Mouse (Mus musculus): ENCODE results near the gene Mcm3ap. TPM values are rescaled to one million over a fixed set of nuclear protein-coding genes. Genes with fewer than 3 reads are reported as not detected.
A peak's percentile ranks its signal among the peaks of the same experiment; 100 is the strongest.

Gene Mcm3ap
- total and polyA plus RNA-seq, 3 experiments = 34.2 to 65.9 (median 35.4) TPM

- Histone ChIP-seq H3K4me3 (ENCODE audit: low read depth, low read length) (no peak overlapping the region; the same call in 1 of the 2 replicates), H3K27me3 (ENCODE audit: insufficient read depth, low read length) (no peaks in the 10 kb centered on the region), H3K36me3 (replicated peaks) (peaks cover 92% of the 10 kb centered on the region), H3K4me1 (ENCODE audit: insufficient read depth, low read depth, low read length) (peaks cover 63% of the 10 kb centered on the region), H3K9me3 (replicated peaks) (no peaks in the 10 kb centered on the region)
- TF ChIP-seq GATA1 (IDR thresholded peaks at IDR 0.05; ENCODE audit: borderline replicate concordance, low read length) (no peak), TAL1 (conservative IDR thresholded peaks at IDR 0.05; ENCODE audit: low read depth, low read length) (peak; percentile 57)
- ATAC-seq (ENCODE audit: extremely low read depth, insufficient number of reproducible peaks, low FRiP score, poor library complexity, severe bottlenecking) (peak; percentile 86), DNase-seq (ENCODE audit: low spot score) (peak; percentile 67)
Observed at GRCm38 (mm10) chr10:76488265-76488664, 19.5 kb downstream of the Mcm3ap start.

- Histone ChIP-seq H3K4me3 (ENCODE audit: low read depth, low read length) (no peak overlapping the region), H3K4me1 (ENCODE audit: insufficient read depth, low read depth, low read length) (peaks cover 72% of the 10 kb centered on the region), H3K36me3 (replicated peaks) (peaks cover 92% of the 10 kb centered on the region), H3K27me3 (ENCODE audit: insufficient read depth, low read length) (no peaks in the 10 kb centered on the region), H3K9me3 (replicated peaks) (no peaks in the 10 kb centered on the region)
- ATAC-seq (ENCODE audit: extremely low read depth, insufficient number of reproducible peaks, low FRiP score, poor library complexity, severe bottlenecking) (no peak), DNase-seq (ENCODE audit: low spot score) (no peak)
- TF ChIP-seq POLR2AphosphoS5 (IDR thresholded peaks at IDR 0.05; ENCODE audit: insufficient replicate concordance, low read depth, low read length) = no peak
- no peak for TF ChIP-seq CTCF (IDR thresholded peaks at IDR 0.05; ENCODE audit: low read depth, low read length)
- TF ChIP-seq GATA1 (IDR thresholded peaks at IDR 0.05; ENCODE audit: borderline replicate concordance, low read length) = no peak
- no peak for TF ChIP-seq TAL1 (conservative IDR thresholded peaks at IDR 0.05; ENCODE audit: low read depth, low read length)
- TF ChIP-seq GATA2 (IDR thresholded peaks at IDR 0.05; ENCODE audit: borderline replicate concordance, low read depth, low read length) = no peak
Observed at GRCm38 (mm10) chr10:76489205-76489604, 20.5 kb downstream of the Mcm3ap start.

- H3K27me3 ChIP-seq (ENCODE audit: insufficient read depth, low read length) = no peaks in the 10 kb centered on the region
Observed at GRCm38 (mm10) chr10:76493527-76493926, 24.8 kb downstream of the Mcm3ap start.

GRCm38 (mm10) chr10:76495501-76495900 is 26.8 kb downstream of the Mcm3ap start:
- H3K36me3 ChIP-seq (replicated peaks) = peaks cover 90% of the 10 kb centered on the region
- no peaks in the 10 kb centered on the region for H3K27me3 ChIP-seq (ENCODE audit: insufficient read depth, low read length)
- H3K4me3 ChIP-seq (ENCODE audit: low read depth, low read length) = no peak overlapping the region; the same call in 1 of the 2 replicates
- no peak for ATAC-seq (ENCODE audit: extremely low read depth, insufficient number of reproducible peaks, low FRiP score, poor library complexity, severe bottlenecking)
- DNase-seq (ENCODE audit: low spot score) = no peak
- no peaks in the 10 kb centered on the region for H3K9me3 ChIP-seq (replicated peaks)
- TF ChIP-seq CTCF (IDR thresholded peaks at IDR 0.05; ENCODE audit: low read depth, low read length) (no peak), TAL1 (conservative IDR thresholded peaks at IDR 0.05; ENCODE audit: low read depth, low read length) (no peak), GATA1 (IDR thresholded peaks at IDR 0.05; ENCODE audit: borderline replicate concordance, low read length) (no peak), POLR2AphosphoS5 (IDR thresholded peaks at IDR 0.05; ENCODE audit: insufficient replicate concordance, low read depth, low read length) (no peak), GATA2 (IDR thresholded peaks at IDR 0.05; ENCODE audit: borderline replicate concordance, low read depth, low read length) (no peak)
- peaks cover 57% of the 10 kb centered on the region for H3K4me1 ChIP-seq (ENCODE audit: insufficient read depth, low read depth, low read length)

More at GRCm38 (mm10) chr10:76493527-76493926, 24.8 kb downstream of the Mcm3ap start:
- TF ChIP-seq CTCF (IDR thresholded peaks at IDR 0.05; ENCODE audit: low read depth, low read length) (no peak), GATA2 (IDR thresholded peaks at IDR 0.05; ENCODE audit: borderline replicate concordance, low read depth, low read length) (no peak), POLR2AphosphoS5 (IDR thresholded peaks at IDR 0.05; ENCODE audit: insufficient replicate concordance, low read depth, low read length) (no peak), GATA1 (IDR thresholded peaks at IDR 0.05; ENCODE audit: borderline replicate concordance, low read length) (no peak), TAL1 (conservative IDR thresholded peaks at IDR 0.05; ENCODE audit: low read depth, low read length) (no peak)
- ATAC-seq (ENCODE audit: extremely low read depth, insufficient number of reproducible peaks, low FRiP score, poor library complexity, severe bottlenecking) (peak; percentile 37), DNase-seq (ENCODE audit: low spot score) (peak; percentile 29)
- Histone ChIP-seq H3K9me3 (replicated peaks) (no peaks in the 10 kb centered on the region), H3K4me3 (ENCODE audit: low read depth, low read length) (no peak overlapping the region), H3K36me3 (replicated peaks) (peaks cover 90% of the 10 kb centered on the region), H3K4me1 (ENCODE audit: insufficient read depth, low read depth, low read length) (peaks cover 77% of the 10 kb centered on the region)

- peaks cover 90% of the 10 kb centered on the region for H3K36me3 ChIP-seq (replicated peaks)
- no peaks in the 10 kb centered on the region for H3K27me3 ChIP-seq (ENCODE audit: insufficient read depth, low read length)
- no peaks in the 10 kb centered on the region for H3K9me3 ChIP-seq (replicated peaks)
- H3K4me3 ChIP-seq (ENCODE audit: low read depth, low read length) = no peak overlapping the region; the same call in 1 of the 2 replicates
- ATAC-seq (ENCODE audit: extremely low read depth, insufficient number of reproducible peaks, low FRiP score, poor library complexity, severe bottlenecking) (peak; percentile 23; the same call in 1 of the 2 replicates), DNase-seq (ENCODE audit: low spot score) (no peak)
- H3K4me1 ChIP-seq (ENCODE audit: insufficient read depth, low read depth, low read length) = peaks cover 50% of the 10 kb centered on the region
- TF ChIP-seq GATA1 (IDR thresholded peaks at IDR 0.05; ENCODE audit: borderline replicate concordance, low read length) = no peak
- TF ChIP-seq TAL1 (conservative IDR thresholded peaks at IDR 0.05; ENCODE audit: low read depth, low read length) = peak; percentile 43; the same call in 1 of the 2 replicates
- TF ChIP-seq CTCF (IDR thresholded peaks at IDR 0.05; ENCODE audit: low read depth, low read length) = no peak
- TF ChIP-seq GATA2 (IDR thresholded peaks at IDR 0.05; ENCODE audit: borderline replicate concordance, low read depth, low read length) = no peak
Observed at GRCm38 (mm10) chr10:76496366-76496765, 27.6 kb downstream of the Mcm3ap start.

GRCm38 (mm10) chr10:76497522-76497921 is 28.8 kb downstream of the Mcm3ap start:
- no peak for ATAC-seq (ENCODE audit: extremely low read depth, insufficient number of reproducible peaks, low FRiP score, poor library complexity, severe bottlenecking)
- DNase-seq (ENCODE audit: low spot score) = no peak
- Histone ChIP-seq H3K9me3 (replicated peaks) (no peaks in the 10 kb centered on the region), H3K4me3 (ENCODE audit: low read depth, low read length) (no peak overlapping the region), H3K27me3 (ENCODE audit: insufficient read depth, low read length) (no peaks in the 10 kb centered on the region), H3K4me1 (ENCODE audit: insufficient read depth, low read depth, low read length) (peaks cover 43% of the 10 kb centered on the region), H3K36me3 (replicated peaks) (peaks cover 93% of the 10 kb centered on the region)
- TF ChIP-seq CTCF (IDR thresholded peaks at IDR 0.05; ENCODE audit: low read depth, low read length) (no peak), GATA2 (IDR thresholded peaks at IDR 0.05; ENCODE audit: borderline replicate concordance, low read depth, low read length) (no peak), TAL1 (conservative IDR thresholded peaks at IDR 0.05; ENCODE audit: low read depth, low read length) (no peak), POLR2AphosphoS5 (IDR thresholded peaks at IDR 0.05; ENCODE audit: insufficient replicate concordance, low read depth, low read length) (no peak), GATA1 (IDR thresholded peaks at IDR 0.05; ENCODE audit: borderline replicate concordance, low read length) (no peak)
